Mouse (Mus musculus) left cerebral cortex, postnatal 25 days (tissue): Measurements from ENCODE around the gene Ech1. TPM values are rescaled to one million over a fixed set of nuclear protein-coding genes. Genes with fewer than 3 reads are reported as not detected.

Source experiments
- DNase-seq, 2 experiments: peaks; one replicate each; pipeline ENCODE4 v3.0.0; 2022; ENCODE audit warnings: low spot score in 2 of 2, mixed read lengths in 1 of 2
- intact Hi-C: fragments of 180-260 bp; cut with DNase I; formaldehyde crosslinking; loops from one replicate; pipeline ENCODE4 v1.15.1; 2025
- total RNA-seq, 2 experiments: library from RNA; stranded (reverse); gene quantifications; 2 replicates each; pipeline ENCODE4 v1.2.3; 2021

The Ech1 gene
- total RNA-seq, 2 experiments from 2014 or later = 41.5 to 46.6 TPM

DNA sequence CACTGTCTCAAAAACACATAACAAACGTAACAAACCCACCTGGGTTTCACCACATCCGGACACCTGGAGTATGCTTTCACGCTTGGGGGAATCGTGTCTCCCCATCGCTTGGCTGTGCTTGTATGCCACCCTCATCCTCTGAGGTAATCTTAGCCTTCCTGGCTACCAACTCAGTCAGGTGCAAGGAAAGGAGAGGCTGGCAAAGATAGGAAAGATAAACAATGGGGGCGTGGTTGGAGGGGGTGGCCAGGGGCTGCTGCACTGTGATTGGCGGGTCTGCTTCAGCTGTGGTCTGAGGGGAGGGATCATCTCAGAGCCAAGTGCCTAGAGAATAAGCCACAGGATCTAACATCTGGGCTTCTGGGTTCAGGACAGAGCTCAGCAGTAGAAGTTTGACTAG is 54.6 kb downstream of the Ech1 start:
- intact Hi-C loops = no loop called here
- DNase-seq = no peak

DNA sequence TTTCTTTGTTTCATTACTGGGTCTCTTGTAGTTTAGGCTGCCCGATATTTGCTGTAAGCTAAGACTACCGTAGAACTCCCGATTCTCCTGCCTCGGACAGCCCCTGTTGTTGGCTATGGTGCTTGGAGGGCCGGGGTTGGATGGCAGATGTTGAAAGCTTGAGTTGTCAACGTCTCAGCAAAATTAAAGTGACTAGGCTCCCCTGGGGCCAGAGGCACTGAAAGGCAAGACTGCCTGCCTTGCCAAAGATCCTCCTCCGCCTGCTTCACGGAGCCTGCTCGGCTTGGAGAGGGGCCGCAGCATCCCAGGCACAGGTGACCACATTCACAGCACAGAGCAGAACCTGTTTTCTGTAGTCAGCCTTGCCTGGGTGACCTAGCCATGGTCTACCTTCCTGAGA is 55.5 kb downstream of the Ech1 start:
- intact Hi-C loops = no loop called here
- DNase-seq = no peak

DNA sequence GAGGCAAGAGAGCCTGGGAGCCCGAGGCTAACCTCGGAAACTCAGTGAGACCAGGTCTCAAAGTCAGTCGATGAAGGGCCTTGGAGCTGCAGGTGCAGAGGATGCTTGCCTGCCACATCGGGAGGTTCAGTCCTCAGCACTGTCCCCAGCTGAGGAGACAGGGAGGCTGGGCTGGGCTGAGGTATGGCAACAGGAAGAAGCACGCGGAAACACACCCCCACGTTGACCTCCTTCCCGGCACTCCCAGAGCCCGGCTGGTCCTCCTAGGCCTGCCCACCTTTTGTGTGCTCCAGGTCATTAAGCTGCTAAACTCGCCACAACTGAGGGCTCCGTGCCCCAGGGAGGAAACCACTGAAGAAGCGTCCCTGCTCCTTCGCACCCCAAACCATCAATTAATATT is 56.2 kb downstream of the Ech1 start, which contains the start of gene Capn12:
Capn12 (plus strand) TSS at position 224 of the 400 bp plus-strand sequence.
- intact Hi-C loops = no loop called here
- DNase-seq = no peak

Other genes starting within 250 kb of the Ech1 start
- 10 to 100 TPM; 65.2 to 68.7 TPM for gene Samd4b, start 227.1 kb upstream of the Ech1 start, total RNA-seq
- gene Pak4, start 227.0 kb upstream of the Ech1 start, total RNA-seq = 1 to 10 TPM; 8.1 to 8.3 TPM
- 1 to 10 TPM; 1.1 to 1.6 TPM for gene Acp7, start 193.9 kb upstream of the Ech1 start, total RNA-seq
- gene Fbxo27, start 132.4 kb upstream of the Ech1 start, total RNA-seq = 10 to 100 TPM; 21.6 to 21.8 TPM
- 1 to 10 TPM in 1 of 2 experiments, under 1 TPM in 1; 0.76 to 1.3 TPM for gene Fbxo17, start 108.4 kb upstream of the Ech1 start, total RNA-seq
- gene Mrps12, start 83.4 kb upstream of the Ech1 start, total RNA-seq = 10 to 100 TPM; 60.3 to 67.4 TPM
- gene Sars2, start 83.2 kb upstream of the Ech1 start, total RNA-seq = 10 to 100 TPM; 13.1 to 14.4 TPM
- gene Ccer2, start 69.0 kb upstream of the Ech1 start, total RNA-seq = 1 to 10 TPM in 1 of 2 experiments, under 1 TPM in 1; 0.92 to 1.2 TPM
- gene Sirt2, start 58.5 kb upstream of the Ech1 start, total RNA-seq = 100 to 1,000 TPM; 151 to 166 TPM
- gene Nfkbib, start 57.7 kb upstream of the Ech1 start, total RNA-seq = 10 to 100 TPM; 34.2 to 37.7 TPM
- gene Rinl, start 36.2 kb upstream of the Ech1 start, total RNA-seq = 1 to 10 TPM; 2.4 to 2.9 TPM
- gene Hnrnpl, start 16.7 kb upstream of the Ech1 start, total RNA-seq = 100 to 1,000 TPM; 375 to 411 TPM
- gene Lgals4, start 8.6 kb downstream of the Ech1 start, total RNA-seq = 1 to 10 TPM; 2.2 to 2.7 TPM
- gene Lgals7, start 38.6 kb downstream of the Ech1 start, total RNA-seq = under 1 TPM in 1 of 2 experiments, not detected in 1; 0.50 TPM
- gene Capn12, start 56.2 kb downstream of the Ech1 start, total RNA-seq = under 1 TPM; 0.32 to 0.66 TPM
- 100 to 1,000 TPM; 190 to 202 TPM for gene Actn4, start 137.1 kb downstream of the Ech1 start, total RNA-seq
- gene Eif3k, start 156.6 kb downstream of the Ech1 start, total RNA-seq = 100 to 1,000 TPM; 175 to 185 TPM
- 1 to 10 TPM; 1.7 to 1.8 TPM for gene Map4k1, start 156.8 kb downstream of the Ech1 start, total RNA-seq